Mouse (Mus musculus): ENCODE results near the gene Coq7. TPM values are rescaled to one million over a fixed set of nuclear protein-coding genes. Genes with fewer than 3 reads are reported as not detected.

The Coq7 gene
- total RNA-seq, 1 experiment from 2014 or later = 6.2 TPM

DNA sequence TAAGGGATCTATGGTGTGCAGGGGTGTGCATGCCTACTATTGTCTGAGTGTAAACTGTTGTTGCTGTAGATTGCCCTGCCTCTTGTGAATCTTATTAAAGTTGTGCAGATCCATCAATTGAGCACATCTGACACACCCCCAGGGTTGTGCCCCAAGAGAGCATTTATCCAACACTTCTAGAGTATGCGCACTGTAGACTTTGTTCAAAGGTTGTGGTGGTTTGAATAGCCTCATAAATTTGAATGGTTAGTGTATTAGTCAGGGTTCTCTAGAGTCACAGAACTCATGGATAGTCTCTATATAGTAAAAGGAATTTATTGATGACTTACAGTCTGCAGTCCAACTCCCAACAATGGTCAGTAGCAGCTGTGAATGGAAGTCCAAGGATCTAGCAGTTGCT is 60.3 kb downstream of the Coq7 start:
- no peak for ATAC-seq (ENCODE audit: extremely low read depth, insufficient number of reproducible peaks, low FRiP score, poor library complexity, severe bottlenecking)

DNA sequence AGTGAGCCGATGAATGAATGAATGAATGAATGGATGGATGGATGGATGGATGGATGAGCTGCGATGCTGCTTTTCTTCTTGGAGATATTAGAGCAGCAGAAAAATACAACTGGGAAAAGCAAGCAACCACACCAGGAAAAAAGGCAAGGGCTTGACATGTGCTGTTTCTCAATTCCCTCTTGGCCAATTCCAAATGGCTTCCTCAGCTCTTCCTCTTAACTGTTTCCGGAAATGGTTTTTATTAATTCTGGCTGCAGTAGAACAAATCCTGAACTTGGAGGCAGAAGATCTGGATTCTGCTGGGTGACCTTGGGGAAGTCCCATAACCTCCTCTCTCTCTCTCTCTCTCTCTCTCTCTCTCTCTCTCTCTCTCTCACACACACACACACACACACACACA is 65.1 kb downstream of the Coq7 start:
- ATAC-seq (ENCODE audit: extremely low read depth, insufficient number of reproducible peaks, low FRiP score, poor library complexity, severe bottlenecking) = no peak

DNA sequence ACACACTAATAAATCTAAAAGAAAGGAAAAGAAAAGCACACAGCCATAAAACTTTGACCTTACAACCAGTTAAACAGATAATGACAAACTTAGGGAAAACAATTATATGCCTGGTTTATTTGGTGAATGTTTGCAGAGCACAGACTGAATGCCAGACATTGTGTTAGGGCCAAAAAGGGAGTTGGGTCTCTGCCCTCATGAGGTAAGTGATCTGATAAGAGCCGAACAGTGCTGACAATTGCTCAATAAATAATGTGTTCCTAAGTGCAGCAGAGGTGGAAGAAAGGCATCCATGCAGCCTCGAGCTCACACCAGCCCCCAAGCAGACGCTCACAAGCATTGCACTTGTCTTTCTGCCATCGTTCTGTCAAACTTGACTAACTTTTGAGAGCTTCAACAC is 68.7 kb downstream of the Coq7 start:
- ATAC-seq (ENCODE audit: extremely low read depth, insufficient number of reproducible peaks, low FRiP score, poor library complexity, severe bottlenecking) = no peak

DNA sequence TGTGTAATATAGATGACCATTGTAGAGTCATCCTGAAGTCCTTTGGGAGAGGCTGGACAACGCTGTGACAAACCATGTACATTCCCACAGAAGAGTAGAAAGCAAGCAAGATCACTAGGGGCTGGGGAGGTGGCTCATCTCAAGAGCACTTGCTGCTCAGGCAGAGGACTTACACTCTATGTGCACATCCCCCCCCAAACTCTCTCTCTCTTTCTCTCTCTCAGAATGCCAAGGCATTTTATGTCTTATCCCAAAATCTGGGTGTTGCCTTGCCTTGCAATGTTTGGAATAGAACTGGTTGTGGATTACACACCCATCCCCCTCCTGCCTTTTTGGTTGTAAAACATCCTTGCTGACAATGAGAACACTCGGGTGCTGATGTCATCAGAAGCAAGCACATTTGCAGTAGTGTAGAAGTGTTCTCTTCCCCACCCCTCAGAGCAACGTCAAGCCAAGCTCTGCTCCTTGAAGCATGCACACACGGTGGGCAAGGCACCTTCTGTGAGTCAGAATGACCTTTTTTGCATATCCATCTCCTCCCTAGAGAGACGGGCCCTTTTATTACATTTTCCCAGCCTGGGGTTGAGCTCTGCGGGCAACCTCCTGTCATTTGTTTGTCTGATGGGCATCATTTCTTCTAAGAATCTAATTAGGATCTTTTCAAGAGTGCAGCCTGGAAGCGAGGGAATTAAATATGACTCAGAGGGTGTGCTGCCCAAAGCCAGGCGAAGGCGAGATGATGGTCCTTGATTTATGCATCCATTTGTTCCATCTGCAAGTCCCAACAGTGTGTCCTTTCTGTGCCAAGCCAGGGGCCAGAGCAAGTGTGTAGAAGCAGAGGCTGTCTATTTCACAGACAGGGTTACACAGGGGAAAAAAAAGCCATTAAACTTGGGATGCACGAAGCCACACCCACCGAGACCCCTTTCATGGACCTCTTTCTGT is 70.1 kb downstream of the Coq7 start:
- no peak for ATAC-seq (ENCODE audit: extremely low read depth, insufficient number of reproducible peaks, low FRiP score, poor library complexity, severe bottlenecking)

DNA sequence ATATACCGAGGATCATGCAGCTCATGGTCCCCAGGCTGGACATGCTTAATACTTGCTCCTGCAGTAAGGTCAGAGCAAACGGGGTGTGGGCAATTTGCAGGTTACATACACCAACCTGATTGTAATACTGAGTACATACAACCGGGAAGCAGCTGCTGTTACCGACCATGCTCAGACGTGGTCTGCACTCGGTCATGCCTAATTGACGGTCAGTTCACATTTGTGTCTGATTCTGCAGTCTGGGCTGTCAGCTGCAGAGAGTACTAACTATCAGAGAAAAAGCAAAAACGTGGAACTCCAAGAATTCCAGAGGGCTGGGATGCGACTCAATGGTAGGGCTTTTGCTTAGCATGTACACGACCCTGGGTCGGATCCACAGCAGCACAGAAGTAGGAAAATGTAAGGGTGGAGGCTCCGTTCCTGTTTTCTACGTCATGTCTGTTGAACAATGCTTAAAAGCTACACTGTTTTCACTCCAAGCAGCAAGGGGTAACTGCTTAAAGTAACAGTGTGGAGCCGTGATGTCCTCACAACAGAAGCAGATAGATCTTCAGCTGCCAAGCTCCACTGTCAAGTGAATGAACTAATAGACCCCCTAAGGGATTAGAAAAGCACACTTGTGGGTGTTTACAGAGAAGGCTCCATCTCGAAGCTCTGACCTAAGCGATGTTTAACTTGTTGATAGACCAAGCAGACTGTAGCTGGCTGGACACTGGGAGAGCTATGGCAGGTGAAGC is 71.6 kb downstream of the Coq7 start:
- no peak for ATAC-seq (ENCODE audit: extremely low read depth, insufficient number of reproducible peaks, low FRiP score, poor library complexity, severe bottlenecking)

Other genes with a start within 250 kb of the Coq7 start
- not detected in 2 replicates for gene Syt17, start 85.1 kb downstream of the Coq7 start, total RNA-seq (2017)
- gene Itpripl2, start 41.4 kb downstream of the Coq7 start, total RNA-seq (2017) = 24.2 and 25.4 TPM in 2 replicates
- 0.74 and 1.5 TPM in 2 replicates for gene Tmc7, start 51.4 kb upstream of the Coq7 start, total RNA-seq (2017)
- gene Tmc5, start 63.9 kb upstream of the Coq7 start, total RNA-seq (2017) = not detected in 2 replicates
- gene Gde1, start 172.4 kb upstream of the Coq7 start, total RNA-seq (2017) = 22.5 and 26.0 TPM in 2 replicates
- 14.1 and 15.5 TPM in 2 replicates for gene Ccp110, start 179.2 kb upstream of the Coq7 start, total RNA-seq (2017)
- gene Vps35l, start 206.9 kb upstream of the Coq7 start, total RNA-seq (2017) = 48.1 and 55.7 TPM in 2 replicates

Measured in neutrophil, adult 5-6 weeks (primary cell).